Mouse (Mus musculus): ENCODE data around the gene P2ry14. TPM values are rescaled to one million over a fixed set of nuclear protein-coding genes. Genes with fewer than 3 reads are reported as not detected.
"Not testable (repeated sequence)": the region's sequence is repeated elsewhere in the genome, so short reads cannot be mapped to it uniquely, and the experiment has no call there.

The P2ry14 gene
- polyA plus RNA-seq, 1 experiment from 2014 or later: 8.9 TPM

DNA sequence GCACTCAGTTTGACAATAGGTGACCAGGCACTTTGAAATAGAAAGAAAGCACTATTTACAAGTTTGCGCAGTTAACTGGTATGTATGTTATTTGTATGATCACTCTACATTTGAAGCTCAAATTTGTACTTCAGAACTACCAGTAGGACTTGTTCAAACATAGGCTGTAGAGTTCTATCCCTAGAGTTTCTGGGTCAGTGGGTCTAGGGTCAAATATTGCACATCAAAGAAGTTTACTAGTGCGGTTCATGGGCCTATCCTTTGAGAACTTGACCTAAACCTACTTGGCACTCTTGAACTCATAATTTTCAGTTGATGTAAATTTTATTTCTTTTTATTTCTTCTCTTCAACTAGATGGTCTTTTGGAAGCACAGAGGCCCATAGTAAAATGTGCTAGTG is 2.8 kb downstream of the P2ry14 start:
- H3K4me2 ChIP-seq (ENCODE audit: low read length): no peak overlapping the region
- no peaks in the 10 kb centered on the region for H3K4me1 ChIP-seq (replicated peaks; ENCODE audit: insufficient read depth, low read length)
- H3K36me3 ChIP-seq (ENCODE audit: insufficient read depth, low read length): no peaks in the 10 kb centered on the region
- no peaks in the 10 kb centered on the region for H3K9me3 ChIP-seq (replicated peaks; ENCODE audit: low read length)
- DNase-seq (ENCODE audit: low spot score) (no peak), ATAC-seq (replicated peaks; ENCODE audit: low FRiP score, low read depth) (no peak)
- H3K4me3 ChIP-seq (replicated peaks; ENCODE audit: low read depth, low read length): no peak overlapping the region
- H3K9ac ChIP-seq (ENCODE audit: low read depth, low read length): no peak overlapping the region
- H3K27ac ChIP-seq: no peak overlapping the region
- WGBS: 91% methylated on average over 2 of the region's 2 CpGs
- no peaks in the 10 kb centered on the region for H3K27me3 ChIP-seq (ENCODE audit: insufficient read depth, low read length)
- no peak for TF ChIP-seq CTCF (IDR thresholded peaks at IDR 0.05; ENCODE audit: low read depth)

DNA sequence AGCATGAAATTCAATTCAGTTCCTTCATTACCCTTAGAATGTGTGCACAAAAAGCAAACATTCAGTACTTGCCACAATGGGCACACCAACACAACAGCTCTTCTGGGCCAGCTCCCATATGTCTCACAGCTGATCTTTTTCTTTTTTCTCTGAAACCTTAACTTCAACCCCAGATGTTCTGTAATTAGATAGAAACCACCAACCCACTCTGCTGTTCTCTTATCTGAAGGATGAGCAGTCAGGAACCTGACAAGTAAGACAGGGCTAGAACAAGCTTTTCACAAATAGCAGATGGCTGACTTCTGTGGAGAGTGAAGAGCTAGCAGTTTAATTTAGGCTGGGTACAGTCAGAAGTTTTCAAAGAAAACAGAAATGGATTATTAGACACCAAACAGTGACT is 3.8 kb downstream of the P2ry14 start:
- Histone ChIP-seq H3K36me3 (ENCODE audit: insufficient read depth, low read length) (no peaks in the 10 kb centered on the region), H3K9me3 (replicated peaks; ENCODE audit: low read length) (no peaks in the 10 kb centered on the region), H3K9ac (ENCODE audit: low read depth, low read length) (no peak overlapping the region), H3K4me3 (replicated peaks; ENCODE audit: low read depth, low read length) (no peak overlapping the region), H3K27me3 (ENCODE audit: insufficient read depth, low read length) (no peaks in the 10 kb centered on the region), H3K4me1 (replicated peaks; ENCODE audit: insufficient read depth, low read length) (no peaks in the 10 kb centered on the region), H3K4me2 (ENCODE audit: low read length) (no peak overlapping the region), H3K27ac (no peak overlapping the region)
- ATAC-seq (replicated peaks; ENCODE audit: low FRiP score, low read depth) (no peak), DNase-seq (ENCODE audit: low spot score) (no peak)
- no peak for TF ChIP-seq CTCF (IDR thresholded peaks at IDR 0.05; ENCODE audit: low read depth)

DNA sequence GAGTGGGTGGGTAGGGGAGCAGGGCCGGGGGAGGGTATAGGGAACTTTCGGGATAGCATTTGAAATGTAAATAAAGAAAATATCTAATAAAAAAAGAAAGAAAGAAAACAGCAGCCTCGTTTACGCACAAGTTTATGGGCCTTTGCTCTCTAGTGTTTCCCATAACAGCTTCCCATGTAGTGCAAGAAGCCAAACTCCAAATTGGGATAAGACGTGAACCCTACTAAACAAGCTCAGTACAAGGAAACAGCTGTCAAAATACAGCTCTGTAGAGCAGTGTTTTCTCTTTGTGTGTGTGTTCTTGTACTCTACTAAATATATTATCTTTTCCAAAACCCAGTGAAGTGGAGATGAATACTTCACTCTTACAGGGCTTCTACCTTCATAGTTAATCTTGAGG is 8.2 kb downstream of the P2ry14 start:
- ATAC-seq (replicated peaks; ENCODE audit: low FRiP score, low read depth) (no peak), DNase-seq (ENCODE audit: low spot score) (peak; percentile 81)
- no peak for TF ChIP-seq CTCF (IDR thresholded peaks at IDR 0.05; ENCODE audit: low read depth)
- Histone ChIP-seq H3K4me3 (replicated peaks; ENCODE audit: low read depth, low read length) (no peak overlapping the region), H3K27ac (0 out of 2 replicates have a peak overlapping the region, but pooled peaks have one; percentile 2), H3K4me1 (replicated peaks; ENCODE audit: insufficient read depth, low read length) (no peaks in the 10 kb centered on the region), H3K9me3 (replicated peaks; ENCODE audit: low read length) (no peaks in the 10 kb centered on the region), H3K27me3 (ENCODE audit: insufficient read depth, low read length) (no peaks in the 10 kb centered on the region), H3K9ac (ENCODE audit: low read depth, low read length) (no peak overlapping the region), H3K36me3 (ENCODE audit: insufficient read depth, low read length) (no peaks in the 10 kb centered on the region), H3K4me2 (ENCODE audit: low read length) (no peak overlapping the region)
- 19% methylated on average over 5 of the region's 5 CpGs for whole genome bisulfite sequencing

DNA sequence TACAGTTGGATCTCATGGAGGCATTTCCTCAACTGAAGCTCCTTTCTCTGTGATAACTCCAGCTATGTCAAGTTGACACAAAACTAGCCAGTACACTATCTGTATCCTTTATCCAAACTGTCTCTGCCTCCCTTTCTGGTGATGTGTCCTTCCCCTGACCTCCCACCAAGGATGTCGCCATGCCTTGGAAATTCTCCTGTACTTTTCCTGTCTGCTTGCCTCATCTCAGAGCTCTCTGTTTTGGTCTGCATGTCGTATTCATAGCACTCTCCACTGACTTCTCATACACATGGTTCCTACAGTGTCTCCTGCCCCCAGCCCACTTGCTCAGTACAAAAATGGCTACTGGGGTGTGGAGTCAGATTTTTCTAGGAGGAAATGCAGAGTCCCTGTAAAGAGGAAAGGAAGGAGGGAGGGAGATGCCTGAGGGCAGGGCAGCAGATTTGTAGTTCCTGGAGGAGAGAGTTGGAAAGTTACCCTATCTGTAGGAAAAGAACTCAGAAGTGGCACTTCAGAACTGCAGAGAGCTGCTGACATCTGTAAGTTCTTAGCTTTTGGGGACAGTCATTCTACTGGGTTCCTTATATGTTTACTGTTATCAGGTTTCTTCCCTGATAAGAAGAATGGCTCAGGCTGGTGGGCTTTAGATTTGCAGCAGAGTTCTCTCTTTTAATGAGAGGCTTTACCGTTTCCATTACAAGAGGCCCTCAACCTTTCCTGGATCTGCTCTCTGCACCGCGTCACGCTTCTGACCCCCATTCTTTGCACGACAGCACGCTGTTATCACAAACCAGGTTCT is 11.7 kb downstream of the P2ry14 start:
- H3K36me3 ChIP-seq (ENCODE audit: insufficient read depth, low read length): no peaks in the 10 kb centered on the region
- no peaks in the 10 kb centered on the region for H3K9me3 ChIP-seq (replicated peaks; ENCODE audit: low read length)
- 77% methylated on average over 8 of the region's 8 CpGs for WGBS
- no peaks in the 10 kb centered on the region for H3K27me3 ChIP-seq (ENCODE audit: insufficient read depth, low read length)
- H3K4me3 ChIP-seq (replicated peaks; ENCODE audit: low read depth, low read length): no peak overlapping the region
- no peaks in the 10 kb centered on the region for H3K4me1 ChIP-seq (replicated peaks; ENCODE audit: insufficient read depth, low read length)
- no peak for ATAC-seq (replicated peaks; ENCODE audit: low FRiP score, low read depth)
- H3K9ac ChIP-seq (ENCODE audit: low read depth, low read length): no peak overlapping the region
- no peak overlapping the region for H3K4me2 ChIP-seq (ENCODE audit: low read length)
- no peak for TF ChIP-seq CTCF (IDR thresholded peaks at IDR 0.05; ENCODE audit: low read depth)
- no peak for DNase-seq (ENCODE audit: low spot score)
- H3K27ac ChIP-seq: no peak overlapping the region

DNA sequence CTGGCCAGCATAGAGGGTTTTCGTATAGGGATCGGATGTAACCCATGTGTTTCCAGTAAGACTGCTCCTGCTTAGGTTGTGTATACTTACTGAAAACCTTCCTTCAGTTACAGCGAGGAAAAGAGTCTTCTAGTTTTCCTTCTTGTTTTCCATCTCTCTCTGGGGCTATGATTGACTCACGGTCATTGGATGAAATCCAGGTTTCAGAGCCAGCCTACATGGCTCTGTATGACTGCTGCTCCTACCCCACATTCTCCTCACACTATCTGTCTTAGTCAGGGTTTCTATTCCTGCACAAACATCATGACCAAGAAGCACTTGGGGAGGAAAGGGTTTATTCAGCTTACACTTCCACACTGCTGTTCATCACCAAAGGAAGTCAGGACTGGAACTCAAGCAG is 12.5 kb downstream of the P2ry14 start:
- not testable (repeated sequence) for DNase-seq (ENCODE audit: low spot score); H3K4me1 ChIP-seq (replicated peaks; ENCODE audit: insufficient read depth, low read length); H3K36me3 ChIP-seq (ENCODE audit: insufficient read depth, low read length); H3K27ac ChIP-seq; ATAC-seq (replicated peaks; ENCODE audit: low FRiP score, low read depth); H3K9ac ChIP-seq (ENCODE audit: low read depth, low read length); H3K9me3 ChIP-seq (replicated peaks; ENCODE audit: low read length); H3K4me2 ChIP-seq (ENCODE audit: low read length); H3K27me3 ChIP-seq (ENCODE audit: insufficient read depth, low read length); H3K4me3 ChIP-seq (replicated peaks; ENCODE audit: low read depth, low read length)
- WGBS: 87% methylated on average over 4 of the region's 4 CpGs

DNA sequence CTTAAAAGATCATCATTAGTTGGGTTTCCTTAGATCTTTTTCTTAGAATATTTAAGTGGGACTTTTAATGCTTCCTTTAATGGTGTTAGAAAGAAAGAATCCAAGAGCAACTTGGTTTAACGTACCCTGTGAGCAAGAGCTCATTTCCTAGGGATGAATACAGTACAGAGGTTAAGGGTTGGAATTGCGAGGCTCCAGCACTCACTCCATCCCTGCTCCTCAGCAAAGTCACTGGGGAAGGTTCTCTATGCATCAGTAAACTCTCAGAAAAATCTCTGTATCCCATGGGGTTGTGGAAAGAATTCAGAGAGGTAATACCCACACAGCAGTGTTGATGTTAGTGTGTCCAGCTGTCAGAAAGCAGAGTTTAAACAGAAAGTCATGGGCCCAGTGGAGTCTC is 13.3 kb downstream of the P2ry14 start:
- WGBS: 70% methylated on average over 2 of the region's 2 CpGs
- DNase-seq (ENCODE audit: low spot score): no peak
- no peak overlapping the region for H3K27ac ChIP-seq

DNA sequence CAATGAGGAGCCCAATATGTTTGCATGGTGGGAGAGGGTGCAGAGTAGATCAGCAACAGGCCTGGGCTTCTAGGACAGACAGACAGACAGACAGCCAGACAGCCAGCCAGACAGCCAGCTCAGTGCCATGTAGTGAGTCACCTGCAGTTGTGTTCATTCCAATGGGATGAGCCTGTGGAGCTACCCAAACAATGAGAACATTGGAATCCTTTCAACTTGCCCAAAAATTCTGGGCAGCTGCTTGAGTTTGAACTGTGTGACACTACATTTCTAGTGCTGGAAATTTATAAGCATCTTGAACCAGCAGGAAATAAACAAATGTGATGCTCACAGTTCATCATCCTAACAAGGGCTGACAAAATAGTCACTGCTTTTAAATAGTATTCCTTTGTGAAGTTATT is 13.8 kb downstream of the P2ry14 start:
- H3K9me3 ChIP-seq (replicated peaks; ENCODE audit: low read length): no peaks in the 10 kb centered on the region
- no peaks in the 10 kb centered on the region for H3K27me3 ChIP-seq (ENCODE audit: insufficient read depth, low read length)
- no peaks in the 10 kb centered on the region for H3K36me3 ChIP-seq (ENCODE audit: insufficient read depth, low read length)
- H3K4me1 ChIP-seq (replicated peaks; ENCODE audit: insufficient read depth, low read length): no peaks in the 10 kb centered on the region
- no peak for ATAC-seq (replicated peaks; ENCODE audit: low FRiP score, low read depth)
- no peak overlapping the region for H3K4me3 ChIP-seq (replicated peaks; ENCODE audit: low read depth, low read length)
- DNase-seq (ENCODE audit: low spot score): no peak
- H3K4me2 ChIP-seq (ENCODE audit: low read length): no peak overlapping the region
- H3K27ac ChIP-seq: no peak overlapping the region
- TF ChIP-seq CTCF (IDR thresholded peaks at IDR 0.05; ENCODE audit: low read depth): no peak
- no peak overlapping the region for H3K9ac ChIP-seq (ENCODE audit: low read depth, low read length)

More for the DNA sequence above, 13.3 kb downstream of the P2ry14 start:
- H3K4me1 ChIP-seq (replicated peaks; ENCODE audit: insufficient read depth, low read length): no peaks in the 10 kb centered on the region
- H3K27me3 ChIP-seq (ENCODE audit: insufficient read depth, low read length): no peaks in the 10 kb centered on the region
- no peak overlapping the region for H3K4me3 ChIP-seq (replicated peaks; ENCODE audit: low read depth, low read length)
- no peaks in the 10 kb centered on the region for H3K9me3 ChIP-seq (replicated peaks; ENCODE audit: low read length)
- TF ChIP-seq CTCF (IDR thresholded peaks at IDR 0.05; ENCODE audit: low read depth): no peak
- no peak for ATAC-seq (replicated peaks; ENCODE audit: low FRiP score, low read depth)
- H3K9ac ChIP-seq (ENCODE audit: low read depth, low read length): no peak overlapping the region
- no peaks in the 10 kb centered on the region for H3K36me3 ChIP-seq (ENCODE audit: insufficient read depth, low read length)
- H3K4me2 ChIP-seq (ENCODE audit: low read length): no peak overlapping the region
